Mouse (Mus musculus) embryonic facial prominence, embryonic 12.5 days (tissue): ENCODE results near the gene Acadl. TPM values are rescaled to one million over a fixed set of nuclear protein-coding genes. Genes with fewer than 3 reads are reported as not detected.

Experiments used
- polyA plus RNA-seq: library from polyadenylated mRNA; unstranded; fragments of >200 nt; fragmentation: Nextera tagmentation; extraction: Ambion mirVana; gene quantifications from 2 replicates; pipeline ENCODE4 v1.2.1, GENCODE M21; 2016

Gene Acadl
- polyA plus RNA-seq, 1 experiment from 2014 or later: 58.6 TPM

Other genes starting within 250 kb of the Acadl start
- 47.6 and 49.8 TPM in 2 replicates for gene Rpe, start 162.4 kb downstream of the Acadl start, polyA plus RNA-seq
- 22.5 and 23.5 TPM in 2 replicates for gene Kansl1l, start 45.7 kb downstream of the Acadl start, polyA plus RNA-seq
- 69.6 and 93.9 TPM in 2 replicates for gene Myl1, start 82.1 kb upstream of the Acadl start, polyA plus RNA-seq
- gene Lancl1, start 175.6 kb upstream of the Acadl start, polyA plus RNA-seq: 110 and 115 TPM in 2 replicates